Mouse (Mus musculus) layer of hippocampus, postnatal 10 days (tissue): ENCODE results near the gene Syt2. TPM values are rescaled to one million over a fixed set of nuclear protein-coding genes. Genes with fewer than 3 reads are reported as not detected.

Experiments used
- microRNA-seq, 2 experiments: library from miRNA; unstranded; fragments of <30 nt; microRNA quantifications; one replicate each; pipeline ENCODE4 v1.2.0; 2021
- total RNA-seq, 2 experiments: library from RNA; stranded (reverse); gene quantifications; 2 replicates each; pipeline ENCODE4 v1.2.3; 2021

The Syt2 gene
- total RNA-seq, 2 experiments from 2014 or later, result 14.2 to 14.5 TPM

Small RNA genes lying within 50 kb of the gene (microRNA-seq; reads per million reads assigned to microRNA genes)
- gene Gm22232, result 0 reads per million in 2 experiments

Other genes starting within 250 kb of the Syt2 start
- 10 to 100 TPM; 23.6 to 30.5 TPM for gene Cyb5r1, start 241.1 kb upstream of the Syt2 start, total RNA-seq
- 10 to 100 TPM; 60.6 to 63.8 TPM for gene Adipor1, start 231.3 kb upstream of the Syt2 start, total RNA-seq
- gene Klhl12, start 191.1 kb upstream of the Syt2 start, total RNA-seq, result 10 to 100 TPM; 37.7 to 39.5 TPM
- gene Rabif, start 152.0 kb upstream of the Syt2 start, total RNA-seq, result 10 to 100 TPM; 28.9 to 33.9 TPM
- not detected for gene Mgat4e, start 97.0 kb upstream of the Syt2 start, total RNA-seq
- gene Kdm5b, start 86.5 kb upstream of the Syt2 start, total RNA-seq, result 10 to 100 TPM; 74.6 to 75.4 TPM